Mouse (Mus musculus): ENCODE data around the gene Mpp1.

Mpp1 gene

DNA sequence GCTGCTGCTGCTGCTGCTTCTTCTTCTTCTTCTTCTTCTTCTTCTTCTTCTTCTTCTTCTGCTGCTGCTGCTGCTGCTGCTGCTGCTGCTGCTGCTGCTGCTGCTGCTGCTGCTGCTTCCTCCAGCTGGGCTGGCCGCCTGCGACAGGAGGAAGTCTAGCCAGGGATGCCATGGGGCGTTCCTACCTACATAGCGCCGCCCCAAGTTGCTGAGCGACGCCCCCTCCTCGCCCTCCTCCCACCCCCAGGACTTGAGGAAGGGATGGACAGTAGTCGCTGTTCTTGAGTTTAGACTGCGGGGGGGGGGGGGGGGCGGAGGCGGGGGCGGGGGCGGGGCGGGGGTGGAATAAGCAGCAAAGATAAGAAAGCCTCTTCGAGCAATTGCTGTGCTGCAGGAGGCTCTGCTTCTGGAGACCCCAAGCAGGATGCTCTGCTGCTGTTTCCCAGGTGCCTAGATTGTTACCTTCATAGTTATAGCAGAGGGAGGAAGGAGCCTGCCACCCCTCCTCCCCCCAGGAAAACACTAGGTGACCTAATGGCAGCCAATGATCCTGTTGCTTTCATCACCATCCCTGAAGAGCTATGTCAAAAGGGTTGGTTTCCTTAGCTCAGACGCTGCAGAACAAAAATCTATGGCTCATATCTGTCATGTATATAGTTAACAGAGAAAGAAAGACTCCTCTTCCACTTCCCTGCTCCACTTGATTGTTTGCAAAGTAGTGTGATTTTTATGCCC, 45.9 kb downstream of the Mpp1 start, which contains the start of gene Gab3:
Gene Gab3, minus strand, starts transcription at position 685 of the 735 bp plus-strand sequence.
- DNase-seq (ENCODE audit: inconsistent age in 2 of 2, low spot score in 1 of 2), result peak; percentile 55 to 78

DNA sequence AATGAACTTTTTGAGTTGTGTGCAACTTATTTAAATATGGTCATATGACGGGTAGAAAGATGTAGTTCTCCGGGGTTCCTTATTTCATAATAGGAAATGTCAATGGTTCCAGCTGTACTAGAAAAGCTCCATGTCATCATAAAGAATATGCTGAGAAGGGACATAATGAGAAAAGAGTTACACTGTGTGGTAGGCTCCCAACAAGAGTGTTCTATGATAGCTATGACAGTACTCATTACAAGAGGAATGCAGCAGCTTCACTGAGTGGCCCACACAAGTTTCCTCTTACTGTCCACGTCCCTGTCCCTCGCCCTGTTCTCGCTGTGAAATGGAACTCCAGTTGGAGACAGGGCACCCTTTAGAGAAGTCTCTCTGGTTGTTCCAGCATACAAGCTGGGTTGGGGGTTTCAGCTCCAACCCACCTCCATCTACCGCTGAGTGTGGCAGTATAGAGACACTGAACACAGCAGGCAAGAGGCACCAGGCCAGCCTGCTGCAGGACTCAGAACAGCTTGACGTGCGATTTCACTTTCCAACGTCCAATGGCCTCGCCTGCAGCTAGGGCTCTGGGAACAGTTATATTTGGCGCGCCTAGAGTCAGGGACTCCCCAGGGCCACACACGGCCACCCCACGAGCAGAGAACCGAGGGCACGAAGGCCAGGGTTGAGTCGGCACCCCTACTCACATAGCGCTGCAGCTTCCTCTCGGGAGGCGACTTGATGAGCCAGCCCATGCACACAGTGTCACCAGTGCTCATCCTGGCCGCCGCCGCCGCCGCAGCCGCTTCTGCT, 46.6 kb downstream of the Mpp1 start:
- DNase-seq (ENCODE audit: inconsistent age in 2 of 2, low spot score in 1 of 2), result peak; percentile 28 to 71

DNA sequence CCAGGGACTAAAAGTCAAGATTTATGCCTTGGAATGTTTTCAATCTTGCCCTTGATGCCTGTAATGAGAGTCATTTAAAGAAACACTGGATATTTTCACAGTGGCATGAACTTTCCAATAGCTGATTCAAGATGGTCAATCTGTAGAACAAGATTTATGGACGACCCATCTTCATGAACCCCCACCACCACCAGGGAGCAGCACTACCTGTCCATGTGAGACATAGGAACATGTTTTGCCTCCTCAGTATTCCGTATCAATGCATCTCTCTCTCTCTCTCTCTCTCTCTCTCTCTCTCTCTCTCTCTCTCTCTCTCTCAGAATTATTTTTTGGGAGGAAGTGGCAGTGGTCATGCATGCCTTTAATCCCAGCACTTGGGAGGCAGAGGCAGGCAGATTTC, 48.5 kb downstream of the Mpp1 start:
- DNase-seq (ENCODE audit: inconsistent age in 2 of 2, low spot score in 1 of 2), result no peak

All from adrenal gland, adult (tissue).